Mouse (Mus musculus) E14TG2a.4 (cell line): ENCODE measurements at regions not wholly inside any gene's neighbourhood (a gene's known extent, or its start where the extent isn't known, plus 50 kb on each side); places are given as distances from the start of the nearest gene placed in this dataset.

Source experiments
- CTCF ChIP-seq: conservative IDR thresholded peaks from 2 replicates; pipeline ENCODE4 v1.5.1; 2014; ENCODE audit warnings: low read length
- NANOG ChIP-seq: IDR thresholded peaks from 2 replicates; pipeline ENCODE4 v1.6.1; 2014; ENCODE audit warnings: borderline replicate concordance, low read length, mixed read lengths
- POU5F1 ChIP-seq: IDR thresholded peaks from 2 replicates; pipeline ENCODE4 v1.6.1; 2014; ENCODE audit warnings: low read length, borderline replicate concordance

DNA sequence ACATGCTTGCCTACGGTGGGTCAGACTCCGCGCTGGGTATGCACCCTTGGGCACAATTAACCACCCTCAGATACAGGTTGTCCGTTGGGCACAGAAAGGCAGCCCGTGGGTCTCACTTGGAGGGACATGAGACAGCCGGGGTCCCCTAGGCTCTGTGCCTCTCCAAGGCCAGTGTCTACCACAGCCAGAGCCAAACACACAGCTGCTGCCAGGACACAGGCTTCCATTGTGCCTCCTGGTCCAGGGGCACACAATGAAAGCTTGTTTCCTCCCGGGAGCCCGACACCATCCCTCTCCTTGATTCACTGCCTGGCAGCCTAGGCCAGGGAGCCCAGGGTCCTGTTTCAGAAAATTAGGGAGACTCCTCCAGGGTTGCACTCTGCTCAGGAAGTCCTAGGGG, 161.4 kb upstream of the Haao start:
- TF ChIP-seq CTCF (no peak), NANOG (no peak), POU5F1 (no peak)
